Mouse (Mus musculus): Measurements from ENCODE around the gene Olfr127. TPM values are rescaled to one million over a fixed set of nuclear protein-coding genes. Genes with fewer than 3 reads are reported as not detected.
"Not testable (repeated sequence)": the region's sequence is repeated elsewhere in the genome, so short reads cannot be mapped to it uniquely, and the experiment has no call there.

The Olfr127 gene
- polyA plus RNA-seq (2017; shearing (Covaris generic)) = under 1 TPM in 1 of 2 experiments, not detected in 1; 0.11 TPM

DNA sequence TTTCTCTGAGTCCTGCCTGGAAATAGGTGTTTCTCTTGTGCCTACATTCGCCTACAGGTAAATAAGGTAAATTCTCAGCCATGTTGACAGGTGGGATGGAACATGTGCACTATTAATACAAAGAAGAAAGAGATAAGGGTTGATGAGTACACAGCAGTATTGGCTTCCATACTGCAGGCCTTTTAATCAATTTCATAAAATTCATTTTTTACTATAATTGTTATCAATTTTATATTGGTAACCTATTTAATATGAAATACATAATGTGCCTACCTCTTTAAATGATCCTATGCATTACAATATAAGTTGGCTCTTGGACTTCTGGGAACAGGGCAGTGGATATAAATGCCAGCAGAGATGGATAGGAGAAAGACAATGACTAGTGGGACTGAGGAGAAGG lies at the start of gene Olfr127:
Gene Olfr127 (plus strand): TSS at position 301 of the 400 bp plus-strand sequence.
- no peak for ATAC-seq

DNA sequence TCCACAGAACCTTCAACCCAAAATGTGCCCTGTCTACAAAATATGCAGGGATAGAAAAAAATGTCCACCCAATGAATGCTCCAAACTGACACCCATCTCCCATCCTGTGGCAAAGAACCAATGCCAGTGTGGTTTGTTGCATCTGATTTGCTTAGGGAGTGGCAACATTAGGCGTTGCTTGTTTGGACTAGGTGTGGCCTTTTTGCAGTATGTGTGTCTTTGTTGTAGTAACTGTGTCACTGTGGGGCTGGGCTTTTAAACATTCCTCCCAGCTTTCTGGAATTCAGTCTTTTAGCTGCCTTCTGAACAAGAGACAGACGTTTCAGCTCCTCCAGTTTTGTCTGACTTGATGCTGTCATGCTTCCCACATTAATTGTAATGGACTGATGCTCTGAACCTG lies 36.3 kb upstream of the Olfr127 start:
- ATAC-seq = no peak

DNA sequence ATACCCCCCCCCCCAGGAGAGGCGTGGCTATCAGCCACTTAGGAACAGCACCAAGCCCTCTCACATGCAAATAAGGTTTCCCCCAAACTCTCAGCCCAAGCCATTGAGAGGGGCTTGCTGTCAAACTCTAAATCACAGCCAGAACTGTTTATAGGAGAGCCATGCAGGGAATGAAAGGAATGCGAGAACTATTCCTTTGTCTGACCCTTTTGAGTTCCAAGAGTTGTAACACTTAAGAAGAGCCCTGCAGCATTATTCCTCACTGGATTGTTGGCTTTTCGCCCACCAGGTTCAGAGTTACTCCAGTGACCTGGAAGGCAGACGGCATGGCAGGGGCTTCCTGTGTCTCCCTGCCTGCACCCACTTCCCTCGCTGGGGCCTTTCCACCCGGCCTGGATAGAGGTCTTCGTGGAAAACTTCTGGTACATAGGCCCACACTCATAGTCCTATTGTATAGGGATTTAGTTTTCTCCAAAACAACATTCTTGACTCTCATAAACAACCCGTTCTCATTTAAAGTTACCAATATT lies 30.5 kb upstream of the Olfr127 start:
- no peak for ATAC-seq

DNA sequence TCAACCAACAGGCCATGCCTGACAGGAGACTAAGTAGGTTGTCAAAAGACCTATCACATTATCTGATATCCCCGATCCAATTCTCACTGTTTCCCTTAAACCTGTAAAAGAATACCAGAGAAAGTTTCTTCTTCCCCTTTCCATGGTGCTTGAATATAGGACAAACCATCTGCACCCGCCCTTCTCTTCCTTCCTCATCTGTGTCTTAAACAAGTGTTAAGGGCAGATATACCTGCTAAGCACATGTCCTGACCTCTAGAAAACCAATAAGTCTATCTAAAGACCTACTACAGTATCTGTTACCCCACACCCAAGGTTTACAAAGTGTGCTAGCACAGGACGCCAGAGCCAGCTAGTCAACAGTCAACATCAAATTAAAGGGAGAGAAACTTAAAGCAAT lies 26.4 kb upstream of the Olfr127 start:
- no peak for ATAC-seq

DNA sequence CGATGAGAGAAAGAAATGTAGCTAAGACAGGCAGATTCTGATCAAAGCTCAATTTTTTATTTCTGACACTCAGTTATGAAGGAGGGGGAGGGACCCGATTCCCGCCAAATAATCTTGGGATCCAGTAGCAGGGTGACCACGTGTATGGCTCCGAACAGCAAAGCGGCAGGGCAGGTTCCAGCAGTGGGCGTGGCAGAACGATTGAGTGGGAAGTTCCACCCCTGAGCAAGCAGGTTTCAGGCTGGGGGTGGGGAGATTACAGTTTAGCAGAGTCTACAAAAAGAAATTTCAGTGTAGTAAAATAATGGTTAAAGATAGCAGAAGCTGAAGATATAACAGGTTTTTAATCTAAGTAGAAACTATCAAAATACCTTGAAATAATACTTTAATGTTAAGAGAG lies 6.6 kb downstream of the Olfr127 start:
- not testable (repeated sequence) for ATAC-seq

DNA sequence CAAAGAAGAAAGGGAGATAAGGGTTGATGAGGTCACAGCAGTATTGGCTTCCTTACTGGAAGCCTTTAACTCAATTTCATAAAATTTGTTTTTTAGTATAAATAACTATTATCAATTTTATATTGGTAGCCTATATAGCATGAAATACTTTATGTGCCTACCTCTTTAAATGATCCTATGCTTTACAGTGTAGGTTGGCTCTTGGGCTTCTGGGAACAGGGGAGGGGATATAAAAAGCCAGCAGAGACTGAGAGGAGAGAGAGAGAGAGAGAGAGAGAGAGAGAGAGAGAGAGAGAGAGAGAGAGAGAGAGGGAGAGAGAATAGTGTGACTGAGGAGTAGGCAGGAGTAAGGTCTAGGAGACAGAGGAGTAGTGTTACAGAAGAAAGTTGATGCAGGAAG lies 20.0 kb downstream of the Olfr127 start, which contains the start of gene Olfr128:
Gene Olfr128 (plus strand): TSS at position 301 of the 400 bp plus-strand sequence.
- ATAC-seq = no peak

DNA sequence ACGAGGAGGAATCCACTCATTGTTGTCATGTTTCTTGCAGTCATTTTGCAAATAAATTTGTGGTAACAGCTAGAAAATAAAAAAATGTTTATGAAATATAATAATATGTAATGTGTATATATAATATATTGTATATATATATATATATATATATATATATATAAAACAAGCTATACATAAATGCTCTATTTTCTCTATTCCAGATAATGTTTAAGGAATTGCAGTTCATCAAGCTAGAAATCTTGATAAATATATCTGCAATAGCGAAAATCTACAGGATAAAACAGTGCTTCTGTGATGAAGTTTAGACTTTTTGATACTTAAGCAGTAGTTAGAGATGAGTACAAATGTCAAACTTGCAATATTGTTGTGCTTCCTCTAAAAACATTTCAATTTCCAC lies 52.7 kb downstream of the Olfr127 start, which contains the start of gene Olfr761:
Gene Olfr761 (minus strand): TSS at position 101 of the 400 bp plus-strand sequence.
- no peak for ATAC-seq

Other genes with a start within 250 kb of the Olfr127 start
- not detected for gene Olfr117, start 236.7 kb upstream of the Olfr127 start, polyA plus RNA-seq (2017; shearing (Covaris generic))
- under 1 TPM in 1 of 2 experiments, not detected in 1; 0.30 TPM for gene Olfr118, start 233.4 kb upstream of the Olfr127 start, polyA plus RNA-seq (2017; shearing (Covaris generic))
- not detected for gene Olfr119, start 203.9 kb upstream of the Olfr127 start, polyA plus RNA-seq (2017; shearing (Covaris generic))
- not detected for gene Olfr120, start 178.6 kb upstream of the Olfr127 start, polyA plus RNA-seq (2017; shearing (Covaris generic))
- gene Olfr121, start 151.6 kb upstream of the Olfr127 start, polyA plus RNA-seq (2017; shearing (Covaris generic)) = not detected
- gene Olfr122, start 131.8 kb upstream of the Olfr127 start, polyA plus RNA-seq (2017; shearing (Covaris generic)) = under 1 TPM in 1 of 2 experiments, not detected in 1; 0.27 TPM
- gene Olfr123, start 106.9 kb upstream of the Olfr127 start, polyA plus RNA-seq (2017; shearing (Covaris generic)) = not detected
- gene Olfr124, start 100.5 kb upstream of the Olfr127 start, polyA plus RNA-seq (2017; shearing (Covaris generic)) = not detected
- gene Olfr125, start 67.5 kb upstream of the Olfr127 start, polyA plus RNA-seq (2017; shearing (Covaris generic)) = not detected
- gene Olfr126, start 53.0 kb upstream of the Olfr127 start, polyA plus RNA-seq (2017; shearing (Covaris generic)) = not detected
- not detected for gene Olfr128, start 20.1 kb downstream of the Olfr127 start, polyA plus RNA-seq (2017; shearing (Covaris generic))
- not detected for gene Olfr761, start 52.6 kb downstream of the Olfr127 start, polyA plus RNA-seq (2017; shearing (Covaris generic))
- gene Olfr129, start 159.6 kb downstream of the Olfr127 start, polyA plus RNA-seq (2017; shearing (Covaris generic)) = not detected
- gene Olfr130, start 163.5 kb downstream of the Olfr127 start, polyA plus RNA-seq (2017; shearing (Covaris generic)) = not detected
- not detected for gene Olfr131, start 188.3 kb downstream of the Olfr127 start, polyA plus RNA-seq (2017; shearing (Covaris generic))
- not detected for gene Olfr132, start 234.1 kb downstream of the Olfr127 start, polyA plus RNA-seq (2017; shearing (Covaris generic))
- gene Olfr133, start 244.8 kb downstream of the Olfr127 start, polyA plus RNA-seq (2017; shearing (Covaris generic)) = not detected

All from CD4-positive, CD25-positive, alpha-beta regulatory T cell, adult 4 months (primary cell).